Mouse (Mus musculus) common myeloid progenitor, adult 5-6 weeks (primary cell): ENCODE measurements around the gene Arcn1. TPM values are rescaled to one million over a fixed set of nuclear protein-coding genes. Genes with fewer than 3 reads are reported as not detected.
"Not testable (repeated sequence)": the region's sequence is repeated elsewhere in the genome, so short reads cannot be mapped to it uniquely, and the experiment has no call there.

Experiments
- ATAC-seq: replicated peaks from 2 replicates; pipeline ENCODE4 v1.8.0; 2016; ENCODE audit warnings: low read depth, mild to moderate bottlenecking, moderate TSS enrichment, inconsistent platforms; ENCODE audit not compliant: poor library complexity, severe bottlenecking
- total RNA-seq: library from RNA; stranded (forward); fragments of 200-1000, 187-1606 nt; gene quantifications from 2 replicates; pipeline ENCODE4 v1.2.3, GENCODE M21; 2017

The Arcn1 gene
- total RNA-seq = 167 and 196 TPM in 2 replicates

DNA sequence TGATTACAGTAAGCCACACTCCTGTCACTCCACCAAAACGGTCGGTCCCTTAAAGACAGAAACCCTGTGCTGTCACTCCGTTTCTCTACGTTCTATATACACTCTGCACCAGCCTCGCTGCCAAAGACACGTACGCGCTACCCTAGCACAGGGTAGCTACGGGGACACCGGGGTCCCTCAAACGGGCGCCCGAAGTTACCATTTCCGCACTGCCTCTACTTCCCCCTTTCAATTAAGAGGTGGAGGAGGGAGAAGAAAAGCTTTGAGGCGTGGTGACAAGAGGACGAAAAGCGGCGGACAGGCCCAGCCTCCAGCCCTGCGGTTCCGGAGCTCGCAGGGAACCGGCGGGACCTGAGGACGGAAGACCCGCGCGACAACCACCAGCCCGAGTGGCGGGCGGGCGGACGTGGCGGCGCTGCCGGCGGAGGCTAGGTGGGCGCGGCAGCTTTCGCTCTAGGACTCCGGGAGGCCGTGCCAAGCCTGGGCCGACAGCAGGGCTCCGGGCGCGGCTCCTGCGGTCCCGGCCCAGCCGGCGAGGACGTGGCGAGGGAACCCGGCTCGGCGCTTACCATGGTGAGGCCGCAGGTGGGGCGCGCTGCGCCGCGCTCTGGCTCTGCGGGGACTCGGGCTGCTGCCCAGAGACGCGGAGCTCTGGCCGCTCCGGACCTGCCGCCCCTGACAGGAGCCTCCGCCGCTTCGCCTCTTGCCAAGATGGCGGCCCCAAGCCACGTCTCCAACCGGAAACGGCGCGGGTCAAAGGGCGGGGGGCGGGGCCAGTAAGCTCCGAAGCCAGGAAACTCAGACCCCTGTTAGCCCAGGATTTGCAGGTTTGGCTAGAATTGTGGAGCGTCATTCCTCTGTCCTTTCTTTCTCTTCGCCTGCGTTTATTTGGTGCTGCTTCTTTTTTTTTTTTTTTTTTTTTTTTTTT is at the start of gene Arcn1, which contains the start of gene Ift46:
Arcn1 (minus strand) TSS at position 745 of the 928 bp plus-strand sequence.
Ift46 (plus strand) TSS at position 808 of the 928 bp plus-strand sequence.
- peak; percentile 89 for ATAC-seq

DNA sequence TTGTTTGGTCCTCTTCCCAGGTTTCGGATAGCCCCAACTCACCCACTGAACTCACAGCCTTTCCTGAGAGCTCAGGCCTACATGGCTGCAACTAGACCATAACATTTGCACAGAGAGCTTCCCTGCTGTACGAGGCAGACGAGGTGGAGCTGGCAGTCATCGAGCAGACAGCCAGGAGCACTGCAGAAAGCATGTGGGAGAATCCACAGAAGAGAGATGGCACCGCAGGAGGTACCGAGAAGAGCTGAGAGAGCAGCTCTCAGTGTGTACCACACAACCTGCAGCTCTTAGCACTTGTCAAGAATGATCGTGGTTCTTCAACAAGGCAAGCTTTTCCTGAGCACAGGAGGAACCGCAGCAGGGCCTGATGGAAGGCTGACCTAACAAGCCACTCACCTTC is 46.5 kb upstream of the Arcn1 start:
- no peak for ATAC-seq

DNA sequence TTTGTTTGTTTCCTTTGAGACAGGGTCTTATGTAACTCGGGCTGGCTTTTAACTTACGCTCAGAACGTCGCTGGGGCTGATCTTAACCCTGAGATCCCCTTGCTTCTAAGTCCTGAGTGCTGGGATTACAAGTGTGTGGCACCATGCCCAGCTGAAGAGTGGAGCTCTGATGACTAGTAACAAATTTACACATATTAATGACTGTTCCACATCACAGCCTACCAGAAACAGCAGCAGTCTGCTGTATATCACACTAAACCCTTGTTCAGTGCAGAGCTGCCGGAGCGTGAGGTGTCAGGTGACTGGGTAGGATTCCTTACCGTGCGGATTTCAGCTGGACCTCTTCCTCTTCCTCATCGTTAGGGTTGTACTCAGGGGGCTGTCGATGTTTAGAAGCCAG is 42.7 kb upstream of the Arcn1 start:
- ATAC-seq = no peak

DNA sequence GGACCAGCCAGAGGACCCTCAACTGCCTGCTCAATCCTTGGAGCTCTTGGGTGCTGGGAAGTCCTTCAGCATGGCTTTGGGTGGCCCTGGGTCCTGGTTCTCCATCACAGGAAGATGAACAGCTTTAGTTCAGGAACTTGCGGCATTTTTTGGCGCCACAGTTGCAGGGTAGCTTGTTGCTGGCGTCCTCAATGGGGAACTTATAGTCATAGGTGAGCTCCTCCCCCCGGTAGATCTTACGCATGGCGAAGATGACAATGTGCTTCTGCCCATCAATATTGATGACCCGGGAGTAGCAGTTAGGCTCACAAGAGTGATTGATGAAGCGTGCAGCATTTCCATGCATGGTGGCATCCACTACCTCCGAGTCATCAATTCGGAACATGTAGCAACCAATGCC is 40.1 kb upstream of the Arcn1 start:
- no peak for ATAC-seq

DNA sequence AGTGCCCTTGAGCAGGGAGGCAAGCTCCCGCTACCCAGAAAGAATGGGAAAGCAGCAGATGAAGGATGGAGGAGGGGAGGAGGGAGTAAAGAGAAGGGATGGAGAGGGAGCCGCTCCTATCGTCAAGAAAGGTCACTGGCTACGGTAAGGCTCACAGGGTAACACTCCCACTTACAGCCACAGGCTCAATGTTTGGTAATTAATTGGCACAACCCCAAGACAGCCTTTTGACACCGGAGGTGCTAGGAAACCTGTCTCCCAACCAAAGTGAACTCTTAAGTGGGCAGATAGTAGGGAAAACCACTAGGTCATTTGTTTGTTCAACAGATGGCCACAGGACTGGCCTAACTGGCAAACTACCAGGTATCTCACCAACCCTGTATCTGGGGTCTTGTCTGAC is 39.5 kb upstream of the Arcn1 start:
- ATAC-seq = no peak

DNA sequence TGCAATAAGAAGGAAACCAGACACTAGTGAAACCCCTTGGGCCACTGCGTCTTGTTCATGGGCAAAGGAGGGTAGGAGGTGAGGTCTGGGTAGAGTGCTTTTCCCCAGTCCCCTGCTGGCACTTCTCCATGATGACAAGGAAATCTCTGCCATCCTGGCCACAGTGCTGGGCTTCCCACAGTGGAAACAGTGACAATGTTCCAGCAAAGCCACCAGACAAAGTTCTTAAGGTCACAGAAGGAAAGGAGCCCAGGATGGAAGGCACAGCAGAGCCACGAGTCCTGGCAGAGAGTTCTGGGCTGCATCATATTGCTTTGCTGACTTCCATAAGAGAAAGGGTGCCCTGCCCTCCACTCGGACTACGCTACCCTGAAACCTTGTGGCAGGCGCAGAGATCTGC is 37.9 kb upstream of the Arcn1 start:
- no peak for ATAC-seq

DNA sequence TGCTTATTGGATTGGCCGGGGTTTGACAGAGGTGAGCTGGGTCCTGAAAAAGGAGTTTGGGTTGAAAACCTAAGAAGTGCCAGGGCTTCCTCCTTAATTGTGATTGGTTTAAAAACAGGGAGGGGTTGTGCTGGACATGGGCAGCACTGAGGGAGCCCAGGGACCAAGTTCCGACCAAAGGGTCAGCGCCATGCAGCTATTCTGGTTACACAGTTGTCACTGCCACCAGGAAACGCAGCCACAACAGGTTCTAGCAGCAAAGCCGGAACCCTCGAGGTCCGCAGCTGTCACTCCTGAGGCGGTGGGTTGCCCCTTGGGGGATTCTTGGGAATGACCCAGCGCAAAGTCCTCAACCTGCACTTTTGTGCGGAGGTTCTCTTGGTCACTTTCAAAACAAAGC is 37.0 kb upstream of the Arcn1 start:
- ATAC-seq = no peak

DNA sequence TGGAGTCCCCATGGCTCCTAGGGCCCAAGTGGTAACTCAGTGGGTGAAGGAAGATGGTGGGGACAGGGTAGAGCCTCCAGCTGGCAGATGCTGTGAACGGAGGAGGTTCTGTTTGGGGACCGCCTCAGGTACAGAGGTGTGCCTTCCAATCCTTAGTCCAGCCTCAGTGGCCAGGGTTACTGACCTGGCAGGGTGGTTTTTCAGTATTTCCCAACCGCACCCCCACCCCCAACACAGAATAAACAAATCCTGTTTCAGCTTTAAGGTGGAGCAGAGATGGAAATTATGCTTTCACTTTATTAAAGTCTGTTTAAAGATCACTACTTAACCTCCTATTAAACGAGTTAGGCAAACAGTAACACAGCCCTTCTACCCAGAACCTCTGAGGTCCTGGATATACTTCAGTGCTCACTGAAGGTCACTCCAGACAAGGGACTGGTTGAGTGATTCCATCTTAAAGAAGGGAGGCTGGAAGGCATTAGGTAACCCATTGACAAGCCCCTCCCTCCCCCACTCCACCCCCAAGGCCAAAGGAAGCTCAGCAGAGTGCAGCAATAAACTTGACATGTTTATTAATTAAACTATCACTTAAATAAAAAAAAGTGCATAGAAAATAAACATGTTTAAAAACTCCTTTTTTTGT is 35.3 kb upstream of the Arcn1 start, which contains the start of gene Ttc36:
Ttc36 (minus strand) TSS at position 265 of the 643 bp plus-strand sequence.
- ATAC-seq = no peak

DNA sequence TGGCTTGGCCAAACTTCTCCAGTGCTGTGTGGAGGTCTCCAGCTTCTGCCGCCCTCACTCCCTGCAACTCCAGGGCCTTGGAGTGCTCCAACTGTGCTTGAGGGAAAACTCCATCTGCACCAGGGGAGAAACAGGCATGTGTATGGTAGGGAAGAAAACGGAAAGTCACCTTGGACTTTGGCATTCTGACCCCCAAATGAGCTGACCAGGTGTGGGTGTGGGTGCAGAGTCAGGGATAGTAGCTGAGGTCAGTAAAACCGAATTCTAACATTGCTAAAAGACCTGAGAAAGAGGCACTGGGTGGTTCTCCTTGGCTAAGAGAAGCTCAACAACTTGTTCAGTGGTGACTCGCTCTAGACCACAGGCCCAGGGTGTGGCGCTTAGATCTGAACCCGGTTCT is 34.0 kb upstream of the Arcn1 start:
- no peak for ATAC-seq

DNA sequence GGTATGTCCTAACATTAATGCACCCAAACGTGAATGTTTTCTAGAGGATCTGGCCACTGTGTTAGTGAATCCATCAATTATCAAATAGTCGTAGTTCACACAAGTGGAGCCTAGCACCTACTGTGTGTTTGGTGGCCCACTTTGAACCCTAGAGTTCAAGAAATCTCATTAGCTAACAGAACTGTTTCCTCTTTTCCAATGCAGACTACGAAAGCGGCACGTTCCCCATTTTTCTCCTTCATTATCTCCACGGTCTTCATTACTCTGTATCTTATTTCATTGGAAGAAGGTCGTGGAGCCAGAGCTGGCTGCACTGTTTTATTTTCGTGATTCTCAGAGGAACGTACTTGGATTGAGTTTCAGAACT is 32.3 kb upstream of the Arcn1 start:
- 0 out of 2 replicates have a peak, but pooled peaks have one; percentile 3 for ATAC-seq

DNA sequence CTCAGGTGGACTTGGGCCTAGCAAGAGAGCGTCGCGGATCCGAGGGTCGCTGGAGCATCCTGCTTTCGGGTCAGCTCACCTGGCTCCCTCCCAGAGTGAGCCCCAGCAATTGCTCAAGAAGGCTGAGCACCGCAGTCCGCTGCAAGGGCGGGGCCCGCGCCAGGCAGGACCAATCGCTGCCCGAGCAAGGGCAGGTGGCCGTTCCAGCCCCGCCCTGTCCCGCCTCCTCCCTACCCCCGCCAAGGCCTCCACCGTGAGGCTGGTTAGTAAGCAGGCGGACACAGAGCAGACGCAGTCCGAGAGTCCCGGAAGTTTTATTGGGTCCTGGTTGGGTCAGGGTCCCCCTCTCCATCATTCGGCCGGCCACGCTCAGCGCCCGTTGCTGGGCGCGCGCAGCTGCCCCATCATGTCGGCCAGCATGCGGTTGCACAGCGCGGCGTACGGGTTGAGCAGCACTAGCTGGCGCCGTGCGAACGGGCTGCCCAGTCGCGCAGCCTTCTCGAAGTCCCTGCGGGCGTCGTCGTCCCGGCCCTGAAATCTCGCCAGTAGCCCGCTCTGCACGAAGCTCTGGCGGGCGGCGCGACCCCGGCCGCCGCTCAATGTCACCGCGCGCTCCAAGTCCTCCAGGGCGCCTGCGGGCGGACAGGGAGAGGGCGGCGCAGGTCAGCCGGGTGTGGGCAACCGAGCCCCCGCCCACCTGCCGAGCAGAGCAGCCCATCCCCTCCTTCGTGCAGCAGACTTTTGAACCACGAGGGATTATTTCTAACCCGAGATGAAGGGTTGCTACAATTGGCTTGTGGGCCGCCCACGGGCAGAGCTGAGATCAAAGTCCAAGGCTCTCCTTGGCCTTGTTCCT is 31.7 kb upstream of the Arcn1 start, which contains the start of gene Tmem25:
Tmem25 (minus strand) TSS at position 206 of the 856 bp plus-strand sequence.
- ATAC-seq = peak; percentile 93

DNA sequence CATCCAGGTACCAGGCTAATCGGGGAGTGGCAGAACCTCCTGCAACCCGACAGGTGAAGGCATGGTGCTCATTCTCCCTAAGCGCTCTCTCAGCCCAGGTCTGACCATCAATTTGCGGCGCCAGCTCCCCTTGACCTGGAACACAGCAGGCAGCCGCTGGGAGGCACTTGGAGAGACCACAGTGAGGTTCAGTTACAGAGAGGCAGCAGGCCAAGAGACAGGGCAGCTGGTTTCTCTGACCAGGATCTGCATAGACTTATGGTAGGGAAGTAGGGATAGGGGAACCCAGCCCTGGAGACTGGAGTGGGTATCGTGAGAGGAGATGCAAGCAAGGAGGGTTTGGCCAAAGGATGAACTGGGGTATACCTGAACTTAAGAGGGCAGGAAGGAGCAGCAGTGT is 30.7 kb upstream of the Arcn1 start:
- ATAC-seq = no peak

DNA sequence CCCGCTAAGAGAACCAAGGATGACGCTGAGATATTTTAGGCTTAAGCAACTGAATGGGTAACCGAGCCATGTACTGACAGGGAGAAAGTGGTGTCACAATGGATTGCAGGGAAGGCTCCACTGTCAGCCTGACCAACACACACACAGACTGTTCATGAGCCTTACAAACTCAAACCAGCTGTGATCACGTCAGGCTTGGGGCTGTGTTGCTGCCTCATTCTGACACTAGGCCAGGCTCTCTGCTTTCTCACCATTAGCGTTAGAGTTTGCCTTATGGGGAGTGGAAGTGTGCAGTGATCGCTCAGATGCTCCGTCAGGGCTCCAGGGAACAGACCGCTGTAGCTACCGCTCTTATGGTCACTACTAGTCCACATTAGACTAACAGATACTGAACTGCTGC is 25.2 kb upstream of the Arcn1 start:
- ATAC-seq = no peak

DNA sequence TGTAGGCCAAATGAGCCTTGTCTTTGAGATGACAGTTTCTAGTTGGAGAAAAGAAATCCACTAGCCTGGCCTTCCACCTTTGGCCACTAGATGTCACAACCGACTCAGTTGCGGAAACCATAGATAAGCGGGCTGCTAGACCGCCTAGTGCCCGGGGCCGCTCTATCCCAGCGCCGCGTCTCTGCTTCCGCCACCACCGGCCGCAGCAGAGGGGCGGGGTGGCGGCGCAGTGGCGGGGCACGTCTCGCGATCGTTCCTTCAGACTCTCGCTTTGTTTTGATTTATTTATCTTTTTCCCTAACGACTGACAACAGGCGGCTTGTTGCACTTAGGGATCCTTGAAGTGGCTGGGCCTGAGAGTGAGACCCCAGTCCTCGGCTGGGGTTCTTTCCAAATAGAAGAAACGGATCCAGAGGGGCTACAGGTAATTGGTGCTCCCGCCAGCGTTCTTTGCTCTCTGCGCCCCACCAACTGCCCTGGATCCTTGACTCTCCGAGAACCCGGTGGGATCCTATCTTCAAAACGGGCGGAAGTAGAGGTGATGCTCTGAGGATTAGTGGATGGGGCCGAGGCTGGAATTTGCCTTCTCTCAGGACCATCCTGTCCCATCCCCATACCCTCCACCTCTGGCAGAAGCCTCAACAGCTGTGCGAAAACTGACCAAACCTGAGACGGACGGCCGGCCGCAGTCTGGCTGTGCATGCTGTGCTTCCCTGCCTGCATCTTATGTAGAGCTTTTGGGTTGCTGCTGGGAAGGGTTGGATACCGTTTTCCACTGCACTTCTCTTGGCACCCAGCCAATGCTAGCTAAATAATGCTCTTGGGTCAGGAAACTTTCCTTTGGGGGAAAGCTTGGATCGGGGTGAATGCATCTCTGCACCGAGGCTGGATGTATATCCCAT is 5.4 kb upstream of the Arcn1 start:
- peak; percentile 99 for ATAC-seq

DNA sequence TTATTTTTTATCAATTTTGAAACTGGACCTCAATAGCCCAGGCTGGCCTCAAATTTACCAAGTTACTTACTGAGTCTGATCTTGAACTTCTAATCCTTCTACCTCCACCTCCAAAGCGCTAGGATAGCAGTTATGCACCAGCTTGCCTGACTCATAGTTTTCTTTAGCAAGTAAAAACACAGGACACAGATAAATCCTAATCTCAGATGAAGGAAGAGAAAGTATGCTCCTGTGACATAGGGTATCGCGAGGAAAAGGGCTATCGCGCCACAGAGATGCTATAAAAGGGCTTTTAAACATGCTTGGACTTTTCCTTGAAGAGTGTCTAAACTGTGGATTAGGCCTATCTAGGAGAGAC is 4.7 kb upstream of the Arcn1 start:
- 0 out of 2 replicates have a peak, but pooled peaks have one; percentile 2 for ATAC-seq

DNA sequence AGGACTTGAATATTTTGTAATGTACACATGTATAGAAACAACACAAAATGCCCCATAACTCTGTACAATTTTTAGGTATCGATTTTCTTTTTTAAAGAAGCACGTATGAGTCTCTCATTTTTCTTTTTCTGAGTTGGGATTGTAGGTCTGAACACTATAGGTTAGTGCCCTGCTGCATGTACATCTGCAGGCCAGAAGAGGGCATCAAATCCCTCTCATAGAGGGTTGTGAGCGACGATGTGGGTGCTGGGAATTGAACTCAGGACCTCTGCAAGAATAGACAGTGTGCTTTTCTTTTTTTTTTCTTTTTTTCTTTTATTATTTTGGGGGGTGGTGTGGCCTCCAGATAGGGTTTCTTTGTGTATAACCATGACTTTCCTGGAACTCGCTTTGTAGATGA is 3.7 kb upstream of the Arcn1 start:
- no peak for ATAC-seq

DNA sequence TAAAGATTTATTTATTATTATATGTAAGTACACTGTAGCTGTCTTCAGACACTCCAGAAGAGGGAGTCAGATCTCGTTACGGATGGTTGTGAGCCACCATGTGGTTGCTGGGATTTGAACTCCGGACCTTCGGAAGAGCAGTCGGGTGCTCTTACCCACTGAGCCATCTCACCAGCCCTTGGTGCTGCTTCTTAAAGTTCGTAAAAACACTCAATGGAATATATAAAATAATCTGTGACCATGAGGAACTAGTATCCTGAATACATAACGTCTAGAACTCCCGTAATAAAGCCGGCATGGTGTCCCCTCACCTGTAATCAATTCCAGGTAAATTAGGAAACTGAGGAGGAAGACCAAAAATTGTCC is 367 bp upstream of the Arcn1 start:
- ATAC-seq = not testable (repeated sequence)

DNA sequence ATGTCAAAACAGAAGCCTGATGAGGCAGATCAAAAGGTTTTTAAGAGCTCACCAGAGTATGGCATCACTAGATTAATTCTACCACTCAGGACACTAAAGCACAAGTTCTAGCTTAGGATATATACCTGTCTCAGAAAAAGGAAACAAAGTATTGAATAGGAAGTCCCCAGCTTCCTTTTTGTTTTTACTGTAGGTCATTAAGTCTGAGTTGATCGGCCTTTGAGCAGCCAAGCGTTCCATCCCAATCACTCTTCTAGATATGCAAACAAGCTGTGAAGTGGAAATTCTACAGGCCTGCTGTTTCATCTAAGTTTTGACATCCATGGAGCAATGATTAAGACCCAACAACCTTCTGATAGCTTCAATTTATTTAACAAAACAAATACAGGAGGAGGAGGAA is 6.8 kb downstream of the Arcn1 start:
- no peak for ATAC-seq

DNA sequence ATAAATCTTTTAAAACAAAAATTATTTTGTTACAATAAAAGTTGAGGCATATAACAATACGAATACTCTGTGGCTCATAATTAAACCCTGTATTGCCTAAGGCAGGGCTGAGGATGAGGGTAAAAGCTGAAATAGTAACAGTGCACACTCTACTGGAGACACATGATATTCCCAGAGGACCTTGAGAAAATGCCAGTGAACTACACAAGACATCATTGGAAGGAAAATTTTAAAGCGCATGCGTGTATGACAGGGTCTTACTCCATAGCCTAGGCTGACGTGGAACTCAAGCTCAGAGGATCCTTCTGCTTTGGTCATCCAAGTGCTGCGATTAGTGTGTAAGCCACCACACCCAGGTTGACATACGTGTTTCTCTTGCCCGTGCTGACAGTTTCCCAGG is 19.2 kb downstream of the Arcn1 start:
- no peak for ATAC-seq
